Mouse (Mus musculus) neural tube, embryonic 15.5 days (tissue): Measurements from ENCODE around the gene 1190005I06Rik. TPM values are rescaled to one million over a fixed set of nuclear protein-coding genes. Genes with fewer than 3 reads are reported as not detected.

ENCODE experiments used
- ATAC-seq: fragments of 200-750 bp; cut with Nextera tagmentation; 2 replicates; pipeline ENCODE4 v1.8.0; 2017; ENCODE audit warnings: mild to moderate bottlenecking, moderate TSS enrichment, moderate library complexity; ENCODE audit not compliant: low FRiP score
- H3K27ac ChIP-seq: fragments of 300-500 bp; sonication (generic); replicated peaks from 2 replicates; pipeline ENCODE4 v1.5.1; 2015; ENCODE audit warnings: mild to moderate bottlenecking, inconsistent platforms
- H3K27me3 ChIP-seq: fragments of 300-500 bp; sonication (generic); replicated peaks from 2 replicates; pipeline ENCODE4 v1.6.1; 2015; ENCODE audit warnings: inconsistent platforms
- H3K36me3 ChIP-seq: fragments of 300-500 bp; sonication (generic); 2 replicates; pipeline ENCODE4 v1.6.1; 2015; ENCODE audit warnings: inconsistent platforms
- H3K4me1 ChIP-seq: fragments of 300-500 bp; sonication (generic); 2 replicates; pipeline ENCODE4 v1.6.1; 2015; ENCODE audit warnings: inconsistent platforms
- H3K4me2 ChIP-seq: fragments of 300-500 bp; sonication (generic); 2 replicates; pipeline ENCODE4 v1.6.1; 2015; ENCODE audit warnings: inconsistent platforms, mild to moderate bottlenecking, moderate library complexity
- H3K4me3 ChIP-seq: fragments of 300-500 bp; sonication (generic); replicated peaks from 2 replicates; pipeline ENCODE4 v1.5.1; 2015; ENCODE audit warnings: mild to moderate bottlenecking, inconsistent platforms
- H3K9ac ChIP-seq: fragments of 300-500 bp; sonication (generic); replicated peaks from 2 replicates; pipeline ENCODE4 v1.6.1; 2015; ENCODE audit warnings: mild to moderate bottlenecking, inconsistent platforms
- H3K9me3 ChIP-seq: fragments of 300-500 bp; sonication (generic); replicated peaks from 2 replicates; pipeline ENCODE4 v1.6.1; 2016; ENCODE audit warnings: inconsistent platforms
- WGBS: fragments of 180-500 bp; shearing (Covaris S2); methylation state at CpG from one replicate; pipeline ENCODE4 v1.1.7; 2015; ENCODE audit warnings: mixed read lengths; 5-methylcytosine and 5-hydroxymethylcytosine counted together
- polyA plus RNA-seq: library from polyadenylated mRNA; unstranded; fragments of >200 nt; fragmentation: Nextera tagmentation; extraction: Ambion mirVana; gene quantifications from 2 replicates; pipeline ENCODE4 v1.2.1, GENCODE M21; 2015

1190005I06Rik gene
- polyA plus RNA-seq, 1 experiment from 2014 or later, result 13.5 TPM

DNA sequence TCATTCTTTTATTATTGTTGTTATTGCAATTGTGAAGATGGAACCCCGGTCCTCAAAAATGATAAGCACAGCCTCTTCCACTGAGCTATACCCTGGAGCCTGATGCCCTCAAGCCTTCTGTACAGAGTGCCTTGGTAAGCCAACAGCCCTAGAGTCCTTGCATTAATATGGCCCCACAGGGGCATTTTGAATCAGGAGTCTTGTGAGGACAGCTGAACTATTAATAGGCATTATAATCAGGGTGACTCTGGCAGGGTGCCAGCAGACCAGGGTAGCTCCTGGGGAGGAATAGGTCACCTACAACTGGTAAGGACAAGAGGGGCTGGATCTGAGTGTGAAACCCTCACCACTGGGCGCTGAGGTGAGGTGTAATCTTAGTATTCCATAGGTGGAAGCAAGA is 57.5 kb downstream of the 1190005I06Rik start:
- Histone ChIP-seq H3K9ac (peak overlapping the region; percentile 50), H3K9me3 (no peaks in the 10 kb centered on the region), H3K4me1 (peaks cover 24% of the 10 kb centered on the region), H3K4me3 (peak overlapping the region; percentile 61), H3K4me2 (peak overlapping the region; percentile 99), H3K27ac (peak overlapping the region; percentile 67), H3K27me3 (no peaks in the 10 kb centered on the region), H3K36me3 (no peaks in the 10 kb centered on the region)
- ATAC-seq, result no peak
- 54% methylated on average over 2 of the region's 2 CpGs for WGBS

DNA sequence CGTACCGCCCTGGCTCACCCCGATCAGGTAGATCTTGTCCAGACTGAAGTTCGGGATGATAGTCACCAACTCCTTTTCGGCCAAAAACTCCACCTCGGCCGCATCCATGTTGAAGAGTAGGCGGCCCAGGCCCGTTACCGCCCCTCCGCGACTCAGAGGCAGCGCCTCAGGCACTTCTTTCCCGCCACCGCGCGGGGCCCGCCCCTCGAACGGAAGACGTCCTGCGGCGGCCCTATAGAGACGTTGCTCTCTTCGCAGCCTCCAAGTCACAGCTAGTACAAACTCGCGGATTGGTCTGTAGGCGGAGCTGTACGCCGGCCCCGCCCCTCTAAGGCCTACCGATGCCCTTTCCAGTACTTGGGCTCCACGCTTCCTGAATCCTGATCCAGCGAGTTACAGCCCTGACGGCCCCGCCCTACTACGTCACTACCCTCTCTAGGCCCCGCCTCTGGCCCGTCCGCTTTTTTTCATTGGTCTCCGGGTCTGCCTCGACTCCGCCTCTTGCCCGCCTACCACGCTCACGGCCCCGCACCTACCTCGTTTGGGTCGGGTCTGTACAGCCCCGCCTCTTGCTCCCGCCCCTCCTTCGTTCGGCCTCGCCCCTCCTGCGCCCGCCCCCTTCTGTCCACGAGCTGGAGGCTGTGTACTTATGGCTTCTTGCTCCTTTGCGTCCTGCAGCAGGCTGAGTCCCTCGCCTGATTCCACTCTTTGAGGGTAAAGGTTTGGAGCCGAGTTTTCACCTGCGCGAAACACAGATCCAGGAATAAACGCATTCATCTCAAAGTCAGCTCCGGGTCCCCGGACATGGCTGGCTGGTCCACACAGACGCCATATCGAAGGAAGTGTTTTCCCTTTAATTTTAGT is 58.3 kb downstream of the 1190005I06Rik start, which contains the start of gene Gins2:
TSS of gene Gins2 (minus strand) at position 397 of the 864 bp plus-strand sequence.
- peak; percentile 98 for ATAC-seq

DNA sequence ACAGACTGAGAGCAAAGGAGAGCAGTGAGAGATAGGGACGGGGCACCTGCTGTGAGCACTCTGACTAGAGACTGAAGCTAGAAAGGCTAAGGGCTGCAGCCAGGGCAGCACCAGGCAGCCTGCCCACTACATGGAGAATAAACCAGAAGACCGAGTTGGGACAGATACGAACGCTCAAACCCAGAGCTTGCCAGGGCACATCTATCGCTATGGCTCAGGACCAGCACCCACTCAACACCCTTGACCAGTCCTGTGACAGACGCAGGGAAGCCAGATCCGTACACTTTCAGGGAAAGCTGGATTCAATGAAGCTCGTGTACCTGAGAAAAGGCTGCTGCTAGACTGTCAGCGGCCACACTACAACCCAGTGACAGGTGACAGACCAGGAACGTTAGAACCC is 61.9 kb downstream of the 1190005I06Rik start:
- WGBS, result 91% methylated on average over 10 of the region's 10 CpGs
- H3K9ac ChIP-seq, result no peak overlapping the region
- ATAC-seq, result no peak

More for the DNA sequence above, 58.3 kb downstream of the 1190005I06Rik start, which contains the start of gene Gins2:
- under 1% methylated on average over 67 of the region's 67 CpGs for WGBS
- Histone ChIP-seq H3K4me3 (peak within 1 kb of the TSS; percentile 61), H3K27ac (peak within 1 kb of the TSS; percentile 67), H3K9ac (peak within 1 kb of the TSS; percentile 54), H3K9me3 (no peaks in the 10 kb centered on the region), H3K36me3 (no peaks in the 10 kb centered on the region), H3K4me1 (peaks cover 24% of the 10 kb centered on the region), H3K27me3 (no peaks in the 10 kb centered on the region), H3K4me2 (peak within 1 kb of the TSS; percentile 99)

DNA sequence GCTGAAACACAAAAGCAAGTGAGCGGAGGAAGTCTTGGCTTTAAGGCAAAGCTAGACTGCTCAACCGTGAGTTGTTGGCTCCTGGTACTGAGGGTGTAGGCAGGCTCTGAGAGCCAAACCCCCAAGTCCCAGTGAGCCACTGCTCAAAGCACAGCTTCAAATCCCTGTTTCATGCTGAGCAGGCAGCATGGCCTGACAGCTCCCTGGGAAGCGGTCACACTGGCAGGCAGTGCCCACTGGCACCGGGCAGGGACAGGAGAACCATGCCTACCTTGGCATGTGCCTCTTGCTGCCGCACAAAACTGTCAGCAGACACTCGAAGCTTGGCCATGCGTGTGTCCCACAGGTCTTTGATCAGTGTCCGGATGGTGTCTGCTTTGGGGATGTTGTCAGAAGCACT is 65.6 kb downstream of the 1190005I06Rik start:
- H3K4me1 ChIP-seq, result no peaks in the 10 kb centered on the region
- 90% methylated on average over 8 of the region's 8 CpGs for WGBS
- peaks cover 41% of the 10 kb centered on the region for H3K36me3 ChIP-seq
- H3K4me3 ChIP-seq, result no peak overlapping the region
- H3K9me3 ChIP-seq, result no peaks in the 10 kb centered on the region
- ATAC-seq, result no peak
- no peak overlapping the region for H3K4me2 ChIP-seq
- H3K9ac ChIP-seq, result no peak overlapping the region
- no peak overlapping the region for H3K27ac ChIP-seq
- no peaks in the 10 kb centered on the region for H3K27me3 ChIP-seq

More for the DNA sequence above, 61.9 kb downstream of the 1190005I06Rik start:
- H3K4me1 ChIP-seq, result peaks cover 21% of the 10 kb centered on the region
- no peaks in the 10 kb centered on the region for H3K27me3 ChIP-seq
- H3K4me2 ChIP-seq, result no peak overlapping the region
- no peaks in the 10 kb centered on the region for H3K9me3 ChIP-seq
- no peak overlapping the region for H3K4me3 ChIP-seq
- H3K27ac ChIP-seq, result no peak overlapping the region
- H3K36me3 ChIP-seq, result peaks cover 11% of the 10 kb centered on the region

DNA sequence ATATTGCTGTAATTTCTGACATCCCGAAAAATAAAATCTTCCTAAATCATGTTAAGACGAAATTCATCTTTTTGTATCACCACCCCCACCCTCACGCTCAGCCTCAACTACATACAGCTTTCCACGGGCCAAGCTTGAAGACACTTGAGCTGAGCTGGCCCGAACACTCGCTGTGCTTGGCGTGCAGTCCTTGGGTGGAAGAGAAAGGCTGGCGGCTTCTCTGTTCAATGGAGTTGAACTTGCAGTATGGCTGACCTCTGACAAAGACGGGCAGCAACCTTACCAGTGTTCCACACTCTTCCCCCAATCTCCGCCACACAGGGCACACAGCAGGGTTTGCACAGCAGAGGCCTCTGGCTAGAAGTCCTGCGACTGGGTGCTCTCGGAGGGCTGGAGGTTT is 66.1 kb downstream of the 1190005I06Rik start:
- no peaks in the 10 kb centered on the region for H3K4me1 ChIP-seq
- no peak overlapping the region for H3K4me3 ChIP-seq
- H3K9me3 ChIP-seq, result no peaks in the 10 kb centered on the region
- no peak overlapping the region for H3K27ac ChIP-seq
- H3K36me3 ChIP-seq, result peaks cover 46% of the 10 kb centered on the region
- 89% methylated on average over 12 of the region's 12 CpGs for WGBS
- no peak overlapping the region for H3K9ac ChIP-seq
- no peak overlapping the region for H3K4me2 ChIP-seq
- no peak for ATAC-seq
- no peaks in the 10 kb centered on the region for H3K27me3 ChIP-seq

DNA sequence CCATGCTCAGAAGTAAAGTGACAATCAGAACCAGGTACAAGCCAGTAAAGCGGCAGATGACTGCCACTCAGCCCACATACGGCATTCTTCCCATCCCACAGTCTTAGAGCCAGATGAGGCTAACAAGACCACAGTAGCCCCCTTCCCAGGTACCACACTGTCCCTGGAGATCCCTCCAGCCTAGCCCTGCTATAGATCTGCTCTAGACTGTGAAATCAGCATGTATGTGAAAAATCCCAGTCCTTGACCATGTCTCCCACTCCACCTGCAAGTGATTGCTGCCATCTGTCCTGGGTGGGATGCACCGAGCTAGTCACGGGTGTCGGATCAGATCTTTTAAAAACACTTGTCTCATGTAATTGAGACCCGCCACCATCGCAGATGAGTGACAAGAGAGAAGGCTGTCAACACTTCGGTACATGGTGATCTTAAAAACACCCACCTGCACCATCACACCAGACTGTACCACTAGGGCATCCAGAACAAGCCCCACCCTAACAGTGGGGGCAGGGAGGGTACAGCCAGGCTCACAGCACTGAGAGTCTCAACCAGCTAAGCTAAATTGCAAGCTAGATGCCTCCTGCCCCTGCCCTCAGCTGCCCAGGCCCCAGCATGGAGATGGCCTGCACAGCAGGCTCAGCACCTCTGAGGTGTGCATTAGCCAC is 67.0 kb downstream of the 1190005I06Rik start:
- Histone ChIP-seq H3K27ac (no peak overlapping the region), H3K9me3 (no peaks in the 10 kb centered on the region), H3K36me3 (peaks cover 54% of the 10 kb centered on the region), H3K4me1 (peaks cover 5% of the 10 kb centered on the region; the same call in 1 of the 2 replicates), H3K4me2 (no peak overlapping the region), H3K9ac (no peak overlapping the region), H3K4me3 (no peak overlapping the region), H3K27me3 (no peaks in the 10 kb centered on the region)
- ATAC-seq, result no peak
- 91% methylated on average over 8 of the region's 8 CpGs for WGBS

DNA sequence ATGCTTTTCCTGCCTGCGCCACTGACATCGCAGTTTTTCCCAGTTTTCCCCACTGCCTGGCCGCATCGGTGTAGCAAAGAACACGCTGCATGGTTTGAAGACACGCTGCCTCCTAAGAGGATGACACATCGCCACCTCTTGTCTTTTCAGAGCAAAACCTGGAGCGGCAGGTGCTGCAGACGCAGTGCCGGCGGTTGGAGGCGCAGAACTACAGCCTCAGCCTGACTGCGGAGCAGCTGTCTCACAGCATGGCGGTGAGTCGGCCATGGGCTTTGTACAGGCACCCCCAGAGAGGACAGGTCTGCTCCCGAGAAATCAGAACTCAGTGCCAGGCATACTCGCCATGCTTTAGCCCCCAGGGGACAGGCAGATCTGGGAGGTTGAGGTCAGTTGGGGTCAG is 69.6 kb downstream of the 1190005I06Rik start:
- no peak for ATAC-seq
- H3K36me3 ChIP-seq, result peaks cover 81% of the 10 kb centered on the region
- H3K4me2 ChIP-seq, result no peak overlapping the region
- 86% methylated on average over 17 of the region's 17 CpGs for WGBS
- no peak overlapping the region for H3K9ac ChIP-seq
- H3K4me1 ChIP-seq, result peaks cover 5% of the 10 kb centered on the region; the same call in 1 of the 2 replicates
- H3K27me3 ChIP-seq, result no peaks in the 10 kb centered on the region
- no peak overlapping the region for H3K4me3 ChIP-seq
- no peaks in the 10 kb centered on the region for H3K9me3 ChIP-seq
- no peak overlapping the region for H3K27ac ChIP-seq

DNA sequence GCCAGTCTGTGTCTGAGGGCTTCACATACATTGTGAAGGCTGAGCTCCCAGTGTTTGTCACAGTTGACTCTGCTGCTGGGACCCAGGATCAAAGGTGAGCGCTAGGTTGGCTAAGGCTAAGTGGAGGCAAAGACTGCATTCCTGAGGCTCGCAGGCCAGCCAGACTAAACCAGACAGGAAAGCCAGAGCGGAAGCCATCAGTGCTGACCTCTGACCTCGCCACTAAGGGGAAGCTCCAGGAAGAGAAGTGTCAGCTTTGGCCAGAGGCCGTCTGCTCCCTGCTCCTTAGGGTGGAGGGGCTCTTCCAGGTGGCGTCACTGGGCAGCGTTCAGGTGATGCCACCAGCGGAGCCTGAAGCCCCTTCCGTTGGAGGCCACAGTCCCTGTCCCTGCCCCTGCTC is 71.6 kb downstream of the 1190005I06Rik start:
- Histone ChIP-seq H3K36me3 (peaks cover 89% of the 10 kb centered on the region), H3K27ac (no peak overlapping the region), H3K27me3 (no peaks in the 10 kb centered on the region), H3K9me3 (no peaks in the 10 kb centered on the region), H3K4me2 (no peak overlapping the region), H3K4me1 (peaks cover 6% of the 10 kb centered on the region), H3K9ac (no peak overlapping the region), H3K4me3 (no peak overlapping the region)
- no peak for ATAC-seq
- 79% methylated on average over 9 of the region's 9 CpGs for WGBS

DNA sequence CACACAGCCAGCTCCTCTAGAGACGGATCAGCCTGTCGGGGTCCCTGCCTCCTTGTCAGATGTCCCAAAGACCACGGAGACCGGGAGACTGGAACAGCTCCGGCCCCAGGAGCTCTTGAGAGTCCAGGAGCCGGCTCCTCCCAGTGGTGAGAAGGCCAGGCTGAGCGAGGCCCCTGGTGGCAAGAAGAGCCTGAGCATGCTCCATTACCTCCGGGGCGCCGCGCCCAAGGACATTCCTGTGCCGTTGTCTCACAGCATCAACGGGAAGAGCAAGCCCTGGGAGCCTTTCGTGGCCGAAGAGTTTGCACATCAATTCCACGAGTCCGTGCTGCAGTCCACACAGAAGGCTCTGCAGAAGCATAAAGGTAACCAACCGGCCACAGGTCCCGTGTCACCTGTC is 72.5 kb downstream of the 1190005I06Rik start:
- peaks cover 14% of the 10 kb centered on the region for H3K4me1 ChIP-seq
- H3K4me3 ChIP-seq, result no peak overlapping the region
- WGBS, result 75% methylated on average over 19 of the region's 19 CpGs
- no peak overlapping the region for H3K4me2 ChIP-seq
- no peaks in the 10 kb centered on the region for H3K27me3 ChIP-seq
- no peak overlapping the region for H3K9ac ChIP-seq
- no peaks in the 10 kb centered on the region for H3K9me3 ChIP-seq
- no peak overlapping the region for H3K27ac ChIP-seq
- H3K36me3 ChIP-seq, result peaks cover 83% of the 10 kb centered on the region
- ATAC-seq, result no peak

DNA sequence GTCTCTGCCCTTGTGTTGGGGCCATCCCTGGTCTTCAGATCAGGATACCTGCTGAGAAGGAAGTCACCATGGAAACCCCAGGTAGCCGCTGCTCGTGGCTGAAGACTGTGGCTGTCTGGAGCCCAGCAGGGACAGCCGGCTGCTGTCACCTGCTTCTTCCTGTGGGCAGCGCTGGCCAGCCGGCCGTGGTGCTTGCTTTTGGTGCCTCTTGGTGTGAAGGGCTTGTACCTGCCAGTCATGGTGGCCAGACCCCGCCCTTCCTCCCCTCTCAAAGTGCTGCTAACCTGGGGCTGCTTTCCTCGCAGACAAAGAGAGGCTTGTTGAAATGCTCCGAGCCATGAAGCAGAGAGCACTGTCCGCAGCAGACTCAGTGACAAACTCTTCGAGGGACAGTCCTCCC is 73.6 kb downstream of the 1190005I06Rik start:
- H3K27me3 ChIP-seq, result no peaks in the 10 kb centered on the region
- no peak overlapping the region for H3K4me2 ChIP-seq
- H3K9me3 ChIP-seq, result no peaks in the 10 kb centered on the region
- peaks cover 15% of the 10 kb centered on the region for H3K4me1 ChIP-seq
- H3K4me3 ChIP-seq, result no peak overlapping the region
- peaks cover 85% of the 10 kb centered on the region for H3K36me3 ChIP-seq
- H3K27ac ChIP-seq, result no peak overlapping the region
- WGBS, result 76% methylated on average over 11 of the region's 11 CpGs
- ATAC-seq, result no peak
- H3K9ac ChIP-seq, result no peak overlapping the region

DNA sequence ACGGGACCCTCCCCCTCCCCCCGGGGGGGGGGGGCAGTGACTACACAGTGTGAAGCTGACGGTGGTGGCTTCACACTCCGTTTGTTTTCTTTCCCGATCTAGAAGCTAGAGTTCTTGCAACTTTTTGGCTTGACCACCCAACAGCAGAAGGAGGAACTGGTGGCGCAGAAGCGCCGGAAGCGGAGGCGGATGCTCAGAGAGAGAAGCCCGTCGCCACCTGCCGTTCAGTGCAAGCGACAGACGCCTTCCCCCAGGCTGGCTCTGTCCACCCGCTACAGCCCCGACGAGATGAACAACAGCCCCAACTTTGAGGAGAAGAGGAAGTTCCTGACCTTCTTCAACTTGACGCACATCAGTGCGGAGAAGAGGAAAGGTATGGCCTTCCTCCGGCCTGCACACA is 74.9 kb downstream of the 1190005I06Rik start:
- ATAC-seq, result no peak
- Histone ChIP-seq H3K27ac (no peak overlapping the region), H3K4me3 (no peak overlapping the region), H3K27me3 (no peaks in the 10 kb centered on the region), H3K9ac (no peak overlapping the region), H3K4me2 (no peak overlapping the region), H3K4me1 (peaks cover 15% of the 10 kb centered on the region), H3K9me3 (no peaks in the 10 kb centered on the region), H3K36me3 (peaks cover 91% of the 10 kb centered on the region)
- 83% methylated on average over 21 of the region's 21 CpGs for WGBS

DNA sequence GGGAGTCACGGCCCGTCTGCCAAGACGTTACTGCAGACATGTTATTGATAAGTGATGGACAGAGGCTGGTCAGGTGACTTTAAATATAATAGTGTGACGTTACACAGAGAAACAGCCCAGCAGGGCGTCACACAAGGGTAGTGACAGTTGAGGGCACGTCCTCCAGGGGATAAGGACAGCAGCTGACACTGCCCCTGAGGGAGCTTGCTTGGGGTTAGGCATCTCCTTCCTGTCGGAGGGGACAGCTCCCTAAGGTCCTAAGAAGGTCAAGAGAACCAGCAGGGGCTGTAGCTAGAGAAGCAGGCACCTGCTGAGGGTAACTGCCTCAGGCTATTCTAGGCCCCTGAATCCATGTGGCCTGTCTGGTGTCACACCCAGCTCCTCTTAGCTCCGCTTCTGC is 75.9 kb downstream of the 1190005I06Rik start:
- Histone ChIP-seq H3K27me3 (no peaks in the 10 kb centered on the region), H3K9ac (no peak overlapping the region), H3K27ac (no peak overlapping the region), H3K4me2 (no peak overlapping the region), H3K4me3 (no peak overlapping the region), H3K9me3 (no peaks in the 10 kb centered on the region), H3K36me3 (peaks cover 91% of the 10 kb centered on the region), H3K4me1 (peaks cover 20% of the 10 kb centered on the region)
- ATAC-seq, result no peak
- 81% methylated on average over 8 of the region's 8 CpGs for WGBS
